ENCODE assay signal across 8 mouse cellular contexts in the genomic region with DNA sequence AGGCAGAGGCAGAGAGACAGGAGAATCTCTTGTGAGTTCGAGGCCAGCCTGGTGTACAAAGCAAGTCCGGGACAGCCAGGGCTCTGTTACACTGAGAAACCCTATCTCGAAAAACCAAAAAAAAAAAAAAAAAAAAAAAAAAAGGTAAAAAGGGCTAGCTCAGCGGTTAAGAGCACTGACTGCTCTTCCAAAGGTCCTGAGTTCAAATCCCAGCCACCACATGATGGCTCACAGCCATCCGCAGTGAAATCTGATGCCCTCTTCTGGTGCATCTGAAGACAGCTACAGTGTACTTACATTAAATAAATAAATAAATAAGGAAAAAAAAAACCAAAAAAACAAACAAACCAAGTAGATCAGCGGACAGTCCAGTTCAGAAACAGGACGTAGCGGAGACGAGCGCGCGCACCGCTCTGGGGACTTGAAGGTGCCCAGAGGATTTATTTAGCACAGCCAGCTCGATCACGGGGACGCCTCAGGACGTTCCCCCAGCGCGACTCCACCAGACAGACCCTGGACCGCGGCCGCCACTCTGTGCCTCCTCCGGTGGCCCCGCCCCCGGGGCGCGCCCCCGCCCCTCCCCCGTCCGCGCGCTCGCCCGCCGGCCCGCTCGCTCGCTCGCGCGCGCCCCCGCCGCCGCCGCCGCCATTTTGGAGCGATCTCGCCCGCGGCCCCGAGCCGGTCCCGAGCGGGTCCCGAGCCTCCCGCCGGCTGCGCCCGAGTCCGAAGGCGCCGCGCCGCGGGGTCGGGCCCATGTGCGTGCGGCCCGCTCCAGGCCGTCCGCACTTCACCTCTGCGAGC. TPM values are rescaled to one million over a fixed set of nuclear protein-coding genes. Genes with fewer than 3 reads are reported as not detected.
A peak's percentile ranks its signal among the peaks of the same experiment; 100 is the strongest.
DNase-seq lines count a peak whose midpoint lies in the region; ATAC-seq lines count a peak whose summit lies in the region.

Ppp6r2 (plus strand) TSS at position 639 of the 801 bp plus-strand sequence.

- peak within 1 kb of the TSS; percentile 68 for H3K27ac ChIP-seq in intestine, embryonic 15.5 days

- peak within 1 kb of the TSS; percentile 83 for H3K4me2 ChIP-seq in intestine, embryonic 15.5 days (replicated peaks)

- no peaks in the 10 kb centered on the region for H3K9me3 ChIP-seq in intestine, embryonic 15.5 days

- H3K4me1 ChIP-seq in intestine, embryonic 15.5 days (replicated peaks) = peaks cover 9% of the 10 kb centered on the region; the same call in 1 of the 2 replicates

- H3K4me3 ChIP-seq in intestine, embryonic 15.5 days (replicated peaks) = peak within 1 kb of the TSS; percentile 89

- intact Hi-C loops in gastrocnemius, postnatal 36 days (cut with DNase I) = loop anchor here (5.0 kb wide), 2 partner anchors 89 to 124 kb away; partner anchors contain the start of genes Selenoo and Tubgcp6
- intact Hi-C loops in left cerebral cortex, postnatal 14 days (cut with DNase I) = loop anchor here (1.0 to 5.0 kb wide), 3 partner anchors 30 to 88 kb away; partner anchors contain the start of gene Tubgcp6

- DNase-seq in adrenal gland, adult 2 months = peak; percentile 89
- peak; percentile 55 for DNase-seq in embryo, embryonic 11.5 days (ENCODE audit: low read depth, low spot score)
- peak; percentile 78 to 82 for DNase-seq in gastrocnemius, postnatal 36 days
- DNase-seq in left cerebral cortex, postnatal 14 days (ENCODE audit: low spot score in 2 of 2) = peak; percentile 80 to 84
- peak; percentile 82 for DNase-seq in right cerebral cortex, postnatal 14 days
- DNase-seq in urinary bladder, postnatal 25 days (ENCODE audit: low spot score) = peak; percentile 81

- peak within 1 kb of the TSS; percentile 97 for H3K9ac ChIP-seq in intestine, embryonic 15.5 days

- H3K27me3 ChIP-seq in intestine, embryonic 15.5 days (replicated peaks) = no peaks in the 10 kb centered on the region

- no peaks in the 10 kb centered on the region for H3K36me3 ChIP-seq in intestine, embryonic 15.5 days

- ATAC-seq in intestine, embryonic 15.5 days = peak; percentile 87
- no peak for ATAC-seq in megakaryocyte-erythroid progenitor cell, adult 5-6 weeks (replicated peaks; ENCODE audit: low FRiP score, low TSS enrichment, poor library complexity, severe bottlenecking)

- 2% methylated on average over 70 of the region's 73 CpGs for WGBS in intestine, embryonic 15.5 days

RNA-seq across cellular contexts. Expression of gene Ppp6r2, which starts in this region (rescaled TPM):
- total RNA-seq in adrenal gland, adult 2 months (2021) = 10 to 100 TPM; 38.6 to 54.4 TPM
- polyA plus RNA-seq in adrenal gland, adult 2 months (2012; rRNA removed) = 565 and 749 TPM in 2 replicates
- 10 to 100 TPM; 81.0 to 85.9 TPM for total RNA-seq in gastrocnemius, postnatal 36 days (2021)
- 21.6 and 23.9 TPM in 2 replicates for polyA plus RNA-seq in intestine, embryonic 15.5 days (2015; fragmentation: Nextera tagmentation; extraction: Ambion mirVana)
- 100 to 1,000 TPM; 154 to 159 TPM for total RNA-seq in left cerebral cortex, postnatal 14 days (2021)
- 56.3 and 72.3 TPM in 2 replicates for total RNA-seq in megakaryocyte-erythroid progenitor cell, adult 5-6 weeks (2014; fragmentation: Nextera tagmentation)
- total RNA-seq in megakaryocyte-erythroid progenitor cell, adult 5-6 weeks (2017) = 29.4 and 145 TPM in 2 replicates

Comparison
In these comparisons a context has a peak if more than half of its experiments do, and no peak if none do; other contexts are left out.
1. RNA of gene Ppp6r2 (polyA plus RNA-seq): 565 to 749 TPM in adrenal gland, adult 2 months; 21.6 to 23.9 TPM in intestine, embryonic 15.5 days; every median in the first group is over 10 times any median in the second.
2. Peak in every context shown above with its lines, with median percentiles within 50 percentile points of each other: DNase-seq.